Mouse (Mus musculus): ENCODE data around the gene Gm11569. TPM values are rescaled to one million over a fixed set of nuclear protein-coding genes. Genes with fewer than 3 reads are reported as not detected.
"Not testable (repeated sequence)": the region's sequence is repeated elsewhere in the genome, so short reads cannot be mapped to it uniquely, and the experiment has no call there.

Gene Gm11569
- not detected in 2 replicates for polyA plus RNA-seq (2012; rRNA removed)

DNA sequence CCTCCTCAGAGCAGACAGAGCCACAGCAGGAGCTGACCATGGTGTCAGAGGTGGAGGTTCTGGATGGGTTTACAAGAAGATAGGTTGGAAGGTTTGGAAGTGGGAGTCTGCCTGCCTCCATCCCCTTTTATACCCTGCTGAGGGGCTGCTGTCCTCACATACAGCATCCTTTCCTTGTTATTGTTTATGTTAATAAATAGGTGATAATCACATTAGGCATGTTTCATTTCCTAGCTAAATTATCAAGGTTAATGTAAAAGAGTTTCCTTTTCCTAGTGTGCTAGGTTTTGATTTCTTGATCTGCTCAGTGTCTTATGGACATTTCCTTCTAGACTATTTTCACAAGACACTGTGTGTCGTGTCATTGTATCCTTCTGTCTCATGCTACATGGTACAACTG lies at the start of gene Gm11569:
Gene Gm11569 (minus strand): TSS at position 101 of the 400 bp plus-strand sequence.
- not testable (repeated sequence) for H3K4me1 ChIP-seq (ENCODE audit: control insufficient read depth, insufficient read depth, low read length); H3K27me3 ChIP-seq (ENCODE audit: control insufficient read depth, insufficient read depth, low read length); H3K36me3 ChIP-seq (ENCODE audit: control insufficient read depth, insufficient read depth, low read length); H3K4me3 ChIP-seq (ENCODE audit: control insufficient read depth, low read depth, low read length); H3K27ac ChIP-seq (ENCODE audit: control insufficient read depth, insufficient read depth, low read depth, low read length)

DNA sequence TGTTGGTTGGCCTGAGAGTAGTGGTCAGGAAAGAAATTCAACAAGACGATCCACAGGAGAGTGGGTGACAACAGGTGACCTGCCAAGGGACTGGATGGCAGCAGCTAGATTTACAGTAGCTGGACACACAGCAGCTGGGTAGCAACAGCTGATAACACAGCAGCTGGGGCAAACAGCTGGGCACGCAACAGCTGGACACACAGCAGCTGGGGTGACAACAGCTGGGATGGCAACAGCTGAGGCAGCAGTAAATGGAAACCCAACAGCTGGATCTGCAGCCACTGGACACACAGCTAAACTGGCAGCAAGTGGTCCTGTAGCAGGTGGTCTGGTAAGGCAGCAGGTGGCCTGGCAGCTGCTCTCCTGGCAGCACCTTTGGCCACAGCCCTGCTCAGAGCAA lies 48.0 kb upstream of the Gm11569 start:
- TF ChIP-seq CTCF (IDR thresholded peaks at IDR 0.05; ENCODE audit: control insufficient read depth, insufficient read depth, insufficient replicate concordance, low read depth, low read length) (no peak), POLR2A (IDR thresholded peaks at IDR 0.05; ENCODE audit: control insufficient read depth, low read depth, low read length) (no peak)
- H3K4me3 ChIP-seq (ENCODE audit: control insufficient read depth, low read depth, low read length): no peak overlapping the region
- H3K27me3 ChIP-seq (ENCODE audit: control insufficient read depth, insufficient read depth, low read length): no peaks in the 10 kb centered on the region
- H3K4me1 ChIP-seq (ENCODE audit: control insufficient read depth, insufficient read depth, low read length): no peaks in the 10 kb centered on the region
- H3K27ac ChIP-seq (ENCODE audit: control insufficient read depth, insufficient read depth, low read depth, low read length): no peak overlapping the region
- H3K36me3 ChIP-seq (ENCODE audit: control insufficient read depth, insufficient read depth, low read length): no peaks in the 10 kb centered on the region

DNA sequence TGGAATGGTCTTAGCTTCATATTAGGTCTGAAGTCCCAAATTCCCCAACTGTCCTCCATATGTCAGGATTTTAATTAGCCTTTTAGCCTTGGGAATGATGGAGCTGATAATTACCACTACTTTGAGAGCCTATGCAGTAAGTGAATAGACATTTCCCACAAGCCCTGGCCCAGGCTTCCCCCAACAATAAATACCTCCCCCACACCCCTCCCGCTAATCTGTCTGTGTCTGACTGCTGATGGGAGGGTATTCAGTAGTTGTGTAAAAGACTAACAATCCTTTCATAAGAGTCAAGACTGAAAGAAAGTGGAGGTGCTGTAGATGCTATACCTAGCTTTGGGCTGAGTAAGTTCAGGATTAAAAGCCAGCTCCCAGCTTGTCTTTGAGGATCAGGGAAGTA lies 43.5 kb upstream of the Gm11569 start:
- no peak for TF ChIP-seq CTCF (IDR thresholded peaks at IDR 0.05; ENCODE audit: control insufficient read depth, insufficient read depth, insufficient replicate concordance, low read depth, low read length)
- no peak for TF ChIP-seq POLR2A (IDR thresholded peaks at IDR 0.05; ENCODE audit: control insufficient read depth, low read depth, low read length)
- H3K4me1 ChIP-seq (ENCODE audit: control insufficient read depth, insufficient read depth, low read length): no peaks in the 10 kb centered on the region; the same call in none of the 2 replicates
- no peaks in the 10 kb centered on the region for H3K27me3 ChIP-seq (ENCODE audit: control insufficient read depth, insufficient read depth, low read length)
- H3K4me3 ChIP-seq (ENCODE audit: control insufficient read depth, low read depth, low read length): no peak overlapping the region
- H3K27ac ChIP-seq (ENCODE audit: control insufficient read depth, insufficient read depth, low read depth, low read length): no peak overlapping the region
- H3K36me3 ChIP-seq (ENCODE audit: control insufficient read depth, insufficient read depth, low read length): no peaks in the 10 kb centered on the region

DNA sequence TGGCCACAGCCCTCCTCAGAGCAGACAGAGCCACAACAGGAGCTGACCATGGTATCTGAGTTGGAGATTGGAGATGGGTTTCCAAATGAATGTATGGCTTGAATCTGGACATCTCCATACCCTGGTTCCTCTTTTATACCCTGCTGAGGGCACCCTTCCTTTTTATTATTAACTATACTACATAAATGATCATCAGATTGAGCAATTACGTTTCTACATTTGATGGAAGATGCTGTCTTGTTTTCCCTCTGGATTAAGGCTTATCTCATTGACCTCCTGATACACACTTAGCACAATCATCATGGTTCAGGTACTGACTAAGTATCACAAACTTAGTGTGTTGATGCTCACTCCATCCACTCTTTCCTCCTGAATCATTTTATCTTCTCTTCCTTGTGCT lies 39.2 kb upstream of the Gm11569 start, which contains the start of gene 2300003K06Rik:
Gene 2300003K06Rik (minus strand): TSS at position 101 of the 400 bp plus-strand sequence.
- Histone ChIP-seq H3K4me3 (ENCODE audit: control insufficient read depth, low read depth, low read length) (no peak within 1 kb of the TSS), H3K36me3 (ENCODE audit: control insufficient read depth, insufficient read depth, low read length) (no peaks in the 10 kb centered on the region), H3K27ac (ENCODE audit: control insufficient read depth, insufficient read depth, low read depth, low read length) (no peak within 1 kb of the TSS), H3K27me3 (ENCODE audit: control insufficient read depth, insufficient read depth, low read length) (no peaks in the 10 kb centered on the region), H3K4me1 (ENCODE audit: control insufficient read depth, insufficient read depth, low read length) (no peaks in the 10 kb centered on the region; the same call in none of the 2 replicates)
- TF ChIP-seq POLR2A (IDR thresholded peaks at IDR 0.05; ENCODE audit: control insufficient read depth, low read depth, low read length): no peak
- no peak for TF ChIP-seq CTCF (IDR thresholded peaks at IDR 0.05; ENCODE audit: control insufficient read depth, insufficient read depth, insufficient replicate concordance, low read depth, low read length)

DNA sequence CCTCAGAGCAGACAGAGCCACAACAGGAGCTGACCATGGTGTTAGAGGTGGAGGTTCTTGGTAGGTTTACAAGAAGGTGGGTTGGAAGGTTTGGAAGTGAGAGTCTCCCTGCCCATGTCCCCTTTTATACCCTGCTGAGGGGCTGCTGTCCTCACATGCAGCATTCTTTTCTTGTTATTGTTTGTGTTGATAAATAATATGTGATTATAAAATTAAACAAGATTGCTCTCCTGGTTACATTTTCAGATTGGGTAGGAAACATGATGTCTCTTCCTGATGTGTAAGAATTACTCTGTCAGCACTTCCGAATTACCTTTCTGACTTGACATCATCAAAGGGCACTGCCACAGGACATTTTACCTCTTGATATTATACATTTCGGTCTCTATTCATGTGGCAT lies 16.8 kb upstream of the Gm11569 start, which contains the start of gene Gm11564:
Gene Gm11564 (minus strand): TSS at position 101 of the 400 bp plus-strand sequence.
- not testable (repeated sequence) for H3K27ac ChIP-seq (ENCODE audit: control insufficient read depth, insufficient read depth, low read depth, low read length); H3K4me3 ChIP-seq (ENCODE audit: control insufficient read depth, low read depth, low read length); H3K4me1 ChIP-seq (ENCODE audit: control insufficient read depth, insufficient read depth, low read length); H3K36me3 ChIP-seq (ENCODE audit: control insufficient read depth, insufficient read depth, low read length); H3K27me3 ChIP-seq (ENCODE audit: control insufficient read depth, insufficient read depth, low read length)

DNA sequence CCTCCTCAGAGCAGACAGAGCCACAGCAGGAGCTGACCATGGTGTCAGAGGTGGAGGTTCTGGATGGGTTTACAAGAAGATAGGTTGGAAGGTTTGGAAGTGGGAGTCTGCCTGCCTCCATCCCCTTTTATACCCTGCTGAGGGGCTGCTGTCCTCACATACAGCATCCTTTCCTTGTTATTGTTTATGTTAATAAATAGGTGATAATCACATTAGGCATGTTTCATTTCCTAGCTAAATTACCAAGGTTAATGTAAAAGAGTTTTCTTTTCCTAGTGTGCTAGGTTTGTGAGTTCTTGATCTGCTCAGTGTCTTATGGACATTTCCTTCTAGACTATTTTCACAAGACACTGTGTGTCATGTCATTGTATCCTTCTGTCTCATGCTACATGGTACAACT lies 11.1 kb upstream of the Gm11569 start, which contains the start of gene Krtap4-13:
Gene Krtap4-13 (minus strand): TSS at position 101 of the 400 bp plus-strand sequence.
- not testable (repeated sequence) for H3K27me3 ChIP-seq (ENCODE audit: control insufficient read depth, insufficient read depth, low read length); H3K36me3 ChIP-seq (ENCODE audit: control insufficient read depth, insufficient read depth, low read length); H3K27ac ChIP-seq (ENCODE audit: control insufficient read depth, insufficient read depth, low read depth, low read length); H3K4me1 ChIP-seq (ENCODE audit: control insufficient read depth, insufficient read depth, low read length); H3K4me3 ChIP-seq (ENCODE audit: control insufficient read depth, low read depth, low read length)

DNA sequence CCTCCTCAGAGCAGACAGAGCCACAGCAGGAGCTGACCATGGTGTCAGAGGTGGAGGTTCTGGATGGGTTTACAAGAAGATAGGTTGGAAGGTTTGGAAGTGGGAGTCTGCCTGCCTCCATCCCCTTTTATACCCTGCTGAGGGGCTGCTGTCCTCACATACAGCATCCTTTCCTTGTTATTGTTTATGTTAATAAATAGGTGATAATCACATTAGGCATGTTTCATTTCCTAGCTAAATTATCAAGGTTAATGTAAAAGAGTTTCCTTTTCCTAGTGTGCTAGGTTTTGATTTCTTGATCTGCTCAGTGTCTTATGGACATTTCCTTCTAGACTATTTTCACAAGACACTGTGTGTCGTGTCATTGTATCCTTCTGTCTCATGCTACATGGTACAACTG lies 5.6 kb upstream of the Gm11569 start, which contains the start of gene Gm11554:
Gene Gm11554 (minus strand): TSS at position 101 of the 400 bp plus-strand sequence.
- not testable (repeated sequence) for H3K4me3 ChIP-seq (ENCODE audit: control insufficient read depth, low read depth, low read length); H3K4me1 ChIP-seq (ENCODE audit: control insufficient read depth, insufficient read depth, low read length); H3K27ac ChIP-seq (ENCODE audit: control insufficient read depth, insufficient read depth, low read depth, low read length); H3K27me3 ChIP-seq (ENCODE audit: control insufficient read depth, insufficient read depth, low read length); H3K36me3 ChIP-seq (ENCODE audit: control insufficient read depth, insufficient read depth, low read length)

DNA sequence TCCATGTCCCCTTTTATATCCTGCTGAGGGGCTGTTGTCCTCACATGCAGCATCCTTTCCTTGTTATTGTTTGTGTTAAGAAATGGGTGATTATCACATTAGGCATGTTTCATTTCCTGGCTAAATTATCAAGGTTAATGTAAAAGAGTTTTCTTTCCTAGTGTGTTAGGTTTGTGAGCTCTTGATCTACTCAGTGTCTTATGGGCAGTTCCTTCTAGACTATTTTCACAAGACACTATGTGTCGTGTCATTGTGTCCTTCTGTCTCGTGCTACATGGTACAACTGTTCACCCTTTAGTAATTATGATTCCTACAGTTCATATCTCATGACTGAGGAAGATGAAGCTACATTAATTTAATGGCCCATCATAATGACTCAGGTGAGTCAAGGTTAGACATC lies 5.4 kb downstream of the Gm11569 start, which contains the start of gene Gm11596:
Gene Gm11596 (minus strand): TSS at position 101 of the 400 bp plus-strand sequence.
- Histone ChIP-seq H3K27ac (ENCODE audit: control insufficient read depth, insufficient read depth, low read depth, low read length) (no peak within 1 kb of the TSS), H3K4me3 (ENCODE audit: control insufficient read depth, low read depth, low read length) (no peak within 1 kb of the TSS), H3K4me1 (ENCODE audit: control insufficient read depth, insufficient read depth, low read length) (no peaks in the 10 kb centered on the region), H3K27me3 (ENCODE audit: control insufficient read depth, insufficient read depth, low read length) (no peaks in the 10 kb centered on the region), H3K36me3 (ENCODE audit: control insufficient read depth, insufficient read depth, low read length) (no peaks in the 10 kb centered on the region)
- TF ChIP-seq POLR2A (IDR thresholded peaks at IDR 0.05; ENCODE audit: control insufficient read depth, low read depth, low read length): no peak
- no peak for TF ChIP-seq CTCF (IDR thresholded peaks at IDR 0.05; ENCODE audit: control insufficient read depth, insufficient read depth, insufficient replicate concordance, low read depth, low read length)

DNA sequence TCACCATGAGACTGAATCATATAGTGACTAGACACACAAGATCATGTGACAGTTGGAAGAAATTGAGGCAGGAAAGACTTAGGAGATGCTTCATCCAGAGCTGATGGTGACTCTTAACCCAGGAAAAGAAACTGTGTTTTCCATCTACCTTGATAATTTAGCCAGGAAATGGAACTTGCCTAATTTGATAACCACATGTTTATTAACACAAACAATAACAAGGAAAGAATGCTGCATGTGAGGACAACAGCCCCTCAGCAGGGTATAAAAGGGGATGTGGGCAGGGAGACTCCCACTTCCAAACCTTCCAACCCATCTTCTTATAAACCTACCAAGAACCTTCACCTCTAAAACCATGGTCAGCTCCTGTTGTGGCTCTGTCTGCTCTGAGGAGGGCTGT lies 13.8 kb downstream of the Gm11569 start, which contains the start of gene Krtap4-9:
Gene Krtap4-9 (plus strand): TSS at position 301 of the 400 bp plus-strand sequence.
- H3K27me3 ChIP-seq (ENCODE audit: control insufficient read depth, insufficient read depth, low read length); H3K27ac ChIP-seq (ENCODE audit: control insufficient read depth, insufficient read depth, low read depth, low read length); H3K4me1 ChIP-seq (ENCODE audit: control insufficient read depth, insufficient read depth, low read length); H3K36me3 ChIP-seq (ENCODE audit: control insufficient read depth, insufficient read depth, low read length); H3K4me3 ChIP-seq (ENCODE audit: control insufficient read depth, low read depth, low read length): not testable (repeated sequence)

Measured in testis, adult 2 months (tissue).